Mouse (Mus musculus) forebrain, embryonic 15.5 days (tissue): Measurements from ENCODE around the gene Fam227b. TPM values are rescaled to one million over a fixed set of nuclear protein-coding genes. Genes with fewer than 3 reads are reported as not detected.

Source experiments
- ATAC-seq: fragments of 200-750 bp; cut with Nextera tagmentation; replicated peaks from 2 replicates; pipeline ENCODE4 v1.8.0; 2017; ENCODE audit warnings: mild to moderate bottlenecking, moderate TSS enrichment, moderate library complexity
- H3K27ac ChIP-seq: fragments of 300-500 bp; sonication (generic); replicated peaks from 2 replicates; pipeline ENCODE4 v1.5.1; 2015; ENCODE audit warnings: mild to moderate bottlenecking, inconsistent platforms
- H3K27me3 ChIP-seq: fragments of 300-500 bp; sonication (generic); 2 replicates; pipeline ENCODE4 v1.6.1; 2015; ENCODE audit warnings: inconsistent platforms
- H3K36me3 ChIP-seq: fragments of 300-500 bp; sonication (generic); 2 replicates; pipeline ENCODE4 v1.6.1; 2015; ENCODE audit warnings: mild to moderate bottlenecking, inconsistent platforms
- H3K4me1 ChIP-seq: fragments of 300-500 bp; sonication (generic); 2 replicates; pipeline ENCODE4 v1.6.1; 2015; ENCODE audit warnings: inconsistent platforms
- H3K4me2 ChIP-seq: fragments of 300-500 bp; sonication (generic); replicated peaks from 2 replicates; pipeline ENCODE4 v1.6.1; 2015; ENCODE audit warnings: mild to moderate bottlenecking, inconsistent platforms
- H3K4me3 ChIP-seq: fragments of 300-500 bp; sonication (generic); 2 replicates; pipeline ENCODE4 v1.5.1; 2015; ENCODE audit warnings: mild to moderate bottlenecking, inconsistent platforms
- H3K9ac ChIP-seq: fragments of 300-500 bp; sonication (generic); replicated peaks from 2 replicates; pipeline ENCODE4 v1.6.1; 2015; ENCODE audit warnings: mild to moderate bottlenecking, inconsistent platforms
- H3K9me3 ChIP-seq: fragments of 300-500 bp; sonication (generic); 2 replicates; pipeline ENCODE4 v1.6.1; 2016; ENCODE audit warnings: inconsistent platforms
- WGBS: fragments of 180-500 bp; shearing (Covaris S2); methylation state at CpG from one replicate; pipeline ENCODE4 v1.1.7; 2015; ENCODE audit warnings: mixed read lengths; 5-methylcytosine and 5-hydroxymethylcytosine counted together
- polyA plus RNA-seq: library from polyadenylated mRNA; unstranded; fragments of >200 nt; fragmentation: Nextera tagmentation; extraction: Ambion mirVana; gene quantifications from 2 replicates; pipeline ENCODE4 v1.2.1, GENCODE M21; 2015

Fam227b gene
- polyA plus RNA-seq, 1 experiment from 2014 or later: not detected

DNA sequence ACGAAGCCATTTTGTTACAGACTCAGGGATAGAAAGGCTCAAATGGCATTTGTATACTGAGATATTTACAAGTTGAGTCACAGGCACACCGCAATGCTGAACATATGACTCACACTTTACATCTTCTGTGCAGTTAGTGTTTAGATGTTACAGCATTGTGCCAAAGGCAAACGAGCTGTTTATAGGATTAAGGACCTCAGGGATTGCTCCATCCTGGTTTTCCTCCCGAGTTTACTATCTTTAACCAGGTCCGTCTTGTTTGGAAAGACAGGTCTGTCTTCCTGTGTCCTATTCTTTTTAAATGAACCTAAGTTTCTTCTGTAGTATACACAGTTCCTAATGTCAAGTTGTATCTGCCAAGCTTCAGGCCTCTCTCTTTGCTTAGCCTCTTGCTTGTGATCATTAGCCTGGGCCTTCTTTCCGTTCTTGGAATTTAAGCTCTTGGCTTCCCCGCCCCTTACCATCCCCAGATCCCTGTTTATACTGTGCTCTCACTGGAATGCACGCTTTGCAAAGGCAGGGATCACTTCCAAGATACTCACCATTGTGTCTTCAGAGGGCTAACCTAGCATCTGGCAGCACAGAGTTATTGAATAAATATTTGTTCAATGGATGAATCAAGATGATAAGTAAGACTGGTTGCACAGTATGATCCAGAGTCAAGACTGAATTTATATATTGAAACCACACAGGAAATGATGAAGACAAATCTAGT, 120.5 kb downstream of the Fam227b start:
- Histone ChIP-seq H3K4me2 (no peak overlapping the region), H3K36me3 (no peaks in the 10 kb centered on the region), H3K9me3 (no peaks in the 10 kb centered on the region), H3K27ac (no peak overlapping the region), H3K27me3 (no peaks in the 10 kb centered on the region), H3K4me1 (no peaks in the 10 kb centered on the region), H3K4me3 (no peak overlapping the region), H3K9ac (no peak overlapping the region)
- 58% methylated on average over 8 of the region's 8 CpGs for WGBS
- no peak for ATAC-seq

GRCm38 (mm10) chr2:126015763-126016473, 135.9 kb downstream of the Fam227b start:
- Histone ChIP-seq H3K36me3 (no peaks in the 10 kb centered on the region), H3K27ac (no peak overlapping the region), H3K4me1 (peaks cover 18% of the 10 kb centered on the region), H3K27me3 (no peaks in the 10 kb centered on the region), H3K4me3 (no peak overlapping the region), H3K9ac (no peak overlapping the region), H3K4me2 (no peak overlapping the region), H3K9me3 (no peaks in the 10 kb centered on the region)
- ATAC-seq: peak; percentile 84
- under 1% methylated on average over 3 of the region's 3 CpGs for WGBS

DNA sequence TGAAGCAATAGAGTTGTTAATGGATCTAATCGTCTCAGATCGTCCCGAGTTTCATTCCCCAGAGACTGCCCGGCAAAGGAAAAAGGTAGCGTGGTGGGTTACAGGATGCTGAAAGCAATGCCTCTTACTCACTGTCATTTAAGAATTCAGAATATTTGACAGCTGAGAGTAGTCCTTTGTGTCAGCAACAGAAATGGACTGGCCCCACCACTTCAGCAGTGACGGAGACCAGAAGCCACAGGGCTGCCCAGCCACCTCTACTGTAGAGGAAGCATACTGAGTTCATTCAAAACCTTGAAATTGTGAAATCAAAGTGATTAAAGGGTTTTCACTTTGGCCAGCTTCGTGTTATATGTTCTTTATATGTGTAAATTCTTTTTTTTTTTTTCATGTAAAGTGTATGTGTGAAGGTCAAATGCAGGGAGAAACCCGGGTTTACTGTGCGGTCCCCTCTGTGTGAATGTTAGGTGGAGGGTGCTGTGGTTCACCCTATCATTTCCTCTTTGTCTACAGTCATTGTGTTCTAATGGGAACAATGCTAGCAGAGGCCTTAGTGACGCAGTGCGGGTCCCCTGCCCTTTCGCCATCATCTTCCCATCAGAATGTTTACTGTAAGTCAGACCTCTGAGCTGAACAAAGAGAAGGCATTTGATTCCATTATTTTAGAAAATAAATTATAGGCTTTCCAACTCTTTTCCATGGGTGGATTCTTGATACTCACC, 136.7 kb downstream of the Fam227b start:
- Histone ChIP-seq H3K4me2 (no peak overlapping the region), H3K27ac (no peak overlapping the region), H3K27me3 (no peaks in the 10 kb centered on the region), H3K9ac (no peak overlapping the region), H3K9me3 (no peaks in the 10 kb centered on the region), H3K36me3 (no peaks in the 10 kb centered on the region), H3K4me1 (peaks cover 18% of the 10 kb centered on the region), H3K4me3 (no peak overlapping the region)
- 13% methylated on average over 12 of the region's 12 CpGs for WGBS
- ATAC-seq: peak; percentile 61; the same call in 1 of the 2 replicates

DNA sequence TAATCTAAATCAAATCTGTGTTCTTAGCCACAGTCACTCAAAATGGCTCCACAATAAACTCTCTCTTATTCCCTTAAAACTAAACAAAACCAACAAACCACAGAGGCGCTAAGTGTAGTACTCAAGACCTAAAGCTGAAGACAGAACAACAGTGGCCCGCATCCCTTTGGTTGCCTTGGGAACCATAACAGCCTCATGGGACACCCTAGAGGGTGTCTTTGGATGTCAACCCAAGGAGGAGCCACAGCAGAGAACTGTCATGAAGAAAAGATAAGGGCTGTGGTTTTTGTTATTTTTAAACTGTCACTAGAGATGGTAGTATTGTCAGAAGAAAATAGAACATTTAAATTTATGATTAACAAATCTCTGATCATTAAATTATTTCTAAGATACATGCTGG, 145.1 kb downstream of the Fam227b start:
- Histone ChIP-seq H3K4me1 (no peaks in the 10 kb centered on the region), H3K9ac (no peak overlapping the region), H3K9me3 (no peaks in the 10 kb centered on the region), H3K27ac (no peak overlapping the region), H3K4me2 (no peak overlapping the region), H3K36me3 (no peaks in the 10 kb centered on the region), H3K4me3 (no peak overlapping the region), H3K27me3 (no peaks in the 10 kb centered on the region)
- 72% methylated on average over 2 of the region's 2 CpGs for WGBS
- ATAC-seq: no peak

DNA sequence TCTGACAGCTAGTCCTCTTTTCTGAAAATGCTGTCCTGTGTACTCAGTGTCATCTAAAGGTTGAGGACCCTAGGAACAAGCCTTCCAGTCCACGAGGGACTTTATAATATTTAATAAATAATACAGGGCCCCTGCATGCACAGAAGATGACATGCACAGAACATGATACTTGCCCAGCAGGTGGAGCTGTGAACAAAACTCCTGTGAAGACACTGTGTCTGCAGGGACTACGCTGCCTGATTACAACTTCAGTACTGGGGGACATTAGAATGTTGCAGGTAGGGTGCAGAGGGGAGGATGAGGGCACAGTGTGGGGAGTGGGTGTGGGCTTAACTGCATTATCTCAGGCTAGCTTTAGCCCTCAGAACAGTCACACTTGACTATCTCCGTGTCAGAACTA, 145.7 kb downstream of the Fam227b start:
- 41% methylated on average over 3 of the region's 3 CpGs for WGBS

DNA sequence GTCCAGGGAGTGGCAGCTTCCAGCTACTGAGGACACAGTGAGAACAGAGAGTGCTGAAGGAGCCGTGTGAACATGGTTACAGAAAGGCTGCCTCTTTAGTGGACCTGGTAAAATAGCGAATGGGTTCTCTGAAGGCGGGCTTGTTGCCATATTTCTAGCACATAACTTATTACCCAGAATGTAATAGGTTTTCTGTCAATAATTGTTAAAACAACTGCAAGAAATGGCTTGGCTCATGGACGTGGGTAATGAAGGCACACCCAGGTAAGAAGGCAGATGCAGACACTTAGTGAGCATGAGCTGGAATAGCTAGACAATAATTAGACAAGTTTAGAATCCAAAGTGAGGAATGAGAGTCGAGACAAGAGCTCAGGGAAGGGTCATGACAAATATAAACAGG, 149.5 kb downstream of the Fam227b start:
- no peak overlapping the region for H3K9ac ChIP-seq
- no peak overlapping the region for H3K27ac ChIP-seq
- no peaks in the 10 kb centered on the region for H3K27me3 ChIP-seq
- no peaks in the 10 kb centered on the region for H3K4me1 ChIP-seq
- 80% methylated on average over 5 of the region's 5 CpGs for WGBS
- H3K9me3 ChIP-seq: no peaks in the 10 kb centered on the region
- no peak overlapping the region for H3K4me2 ChIP-seq
- no peak overlapping the region for H3K4me3 ChIP-seq
- no peaks in the 10 kb centered on the region for H3K36me3 ChIP-seq
- ATAC-seq: no peak

More for the DNA sequence above, 145.7 kb downstream of the Fam227b start:
- Histone ChIP-seq H3K9me3 (no peaks in the 10 kb centered on the region), H3K4me1 (no peaks in the 10 kb centered on the region), H3K9ac (no peak overlapping the region), H3K4me2 (no peak overlapping the region), H3K4me3 (no peak overlapping the region), H3K36me3 (no peaks in the 10 kb centered on the region), H3K27me3 (no peaks in the 10 kb centered on the region), H3K27ac (no peak overlapping the region)
- peak; percentile 78; the same call in 1 of the 2 replicates for ATAC-seq

DNA sequence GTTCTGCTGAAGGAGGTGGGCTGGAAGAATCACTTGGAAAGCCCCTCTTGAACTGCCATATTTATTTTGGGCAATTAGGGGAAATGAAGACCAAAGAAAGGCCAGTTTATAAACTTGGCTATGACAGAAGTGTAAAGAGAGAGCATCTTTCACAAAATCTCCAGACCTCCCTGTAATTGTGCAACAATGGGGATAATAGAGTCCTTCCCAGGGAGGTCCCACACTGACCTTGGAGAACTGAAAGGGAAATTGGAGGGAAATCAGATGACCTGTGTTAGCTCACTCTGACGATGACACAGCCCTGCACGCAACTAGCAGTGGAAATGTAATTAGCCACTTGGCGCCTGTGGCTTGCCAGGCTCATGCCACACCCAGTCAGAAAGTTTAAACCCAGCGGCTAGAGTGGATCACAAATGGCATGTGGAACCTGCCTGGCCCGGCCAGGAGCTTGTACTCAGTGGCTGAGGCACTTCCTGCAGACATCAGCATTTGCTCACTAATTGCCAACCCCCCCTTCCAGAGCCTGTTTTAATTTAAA, 175.9 kb downstream of the Fam227b start:
- 48% methylated on average over 5 of the region's 5 CpGs for WGBS
- no peaks in the 10 kb centered on the region for H3K4me1 ChIP-seq
- H3K9me3 ChIP-seq: no peaks in the 10 kb centered on the region
- H3K9ac ChIP-seq: no peak overlapping the region
- H3K27me3 ChIP-seq: no peaks in the 10 kb centered on the region
- no peak for ATAC-seq
- no peak overlapping the region for H3K4me2 ChIP-seq
- H3K27ac ChIP-seq: no peak overlapping the region
- no peaks in the 10 kb centered on the region for H3K36me3 ChIP-seq
- H3K4me3 ChIP-seq: no peak overlapping the region

DNA sequence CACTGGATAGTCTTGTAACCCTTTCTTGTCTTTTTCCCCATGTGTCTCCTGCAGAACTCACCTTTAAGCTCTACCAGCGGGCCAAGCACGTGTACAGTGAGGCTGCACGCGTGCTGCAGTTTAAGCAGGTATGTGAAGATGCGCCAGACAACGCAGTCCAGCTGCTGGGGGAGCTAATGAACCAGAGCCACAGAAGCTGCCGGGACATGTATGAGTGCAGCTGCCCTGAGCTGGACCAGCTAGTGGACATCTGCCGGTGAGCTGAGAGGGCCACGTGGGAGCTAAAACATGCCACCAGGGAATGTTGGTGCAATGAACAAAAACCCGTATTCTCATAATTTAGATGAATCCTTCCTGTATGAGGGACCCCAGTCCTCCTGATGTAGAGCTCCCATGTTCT, 176.6 kb downstream of the Fam227b start:
- H3K4me1 ChIP-seq: no peaks in the 10 kb centered on the region
- no peaks in the 10 kb centered on the region for H3K9me3 ChIP-seq
- H3K27ac ChIP-seq: no peak overlapping the region
- H3K4me2 ChIP-seq: no peak overlapping the region
- H3K36me3 ChIP-seq: no peaks in the 10 kb centered on the region
- no peak for ATAC-seq
- no peak overlapping the region for H3K4me3 ChIP-seq
- no peak overlapping the region for H3K9ac ChIP-seq
- WGBS: 97% methylated on average over 10 of the region's 10 CpGs
- H3K27me3 ChIP-seq: no peaks in the 10 kb centered on the region

GRCm38 (mm10) chr2:125973207-125973606, 178.6 kb downstream of the Fam227b start:
- Histone ChIP-seq H3K9me3 (no peaks in the 10 kb centered on the region), H3K4me3 (no peak overlapping the region), H3K4me2 (no peak overlapping the region), H3K27me3 (no peaks in the 10 kb centered on the region), H3K9ac (no peak overlapping the region), H3K4me1 (no peaks in the 10 kb centered on the region), H3K36me3 (no peaks in the 10 kb centered on the region), H3K27ac (no peak overlapping the region)
- WGBS: 80% methylated on average over 6 of the region's 6 CpGs
- no peak for ATAC-seq

DNA sequence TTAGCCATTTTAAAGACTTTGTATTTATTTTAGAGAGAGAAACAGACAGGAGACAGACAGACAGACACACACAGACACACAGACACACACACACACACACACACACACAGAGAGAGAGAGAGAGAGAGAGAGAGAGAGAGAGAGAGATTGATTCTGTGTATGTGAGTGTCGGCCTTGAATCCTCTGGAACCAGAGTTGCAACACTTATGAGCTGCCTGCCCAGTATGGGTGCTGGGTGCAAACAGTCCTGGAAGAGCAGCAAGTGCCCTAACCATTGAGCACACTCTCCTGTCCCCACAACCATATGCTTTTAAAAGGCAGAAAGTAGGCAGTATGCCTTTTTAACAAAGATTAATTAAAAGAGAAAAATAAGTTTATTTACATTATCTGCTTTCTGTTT, 183.0 kb downstream of the Fam227b start:
- 89% methylated on average over 1 of the region's 1 CpGs for whole genome bisulfite sequencing
- Histone ChIP-seq H3K27ac (no peak overlapping the region), H3K4me2 (no peak overlapping the region), H3K27me3 (no peaks in the 10 kb centered on the region), H3K9me3 (no peaks in the 10 kb centered on the region), H3K4me1 (no peaks in the 10 kb centered on the region), H3K9ac (no peak overlapping the region), H3K4me3 (no peak overlapping the region), H3K36me3 (no peaks in the 10 kb centered on the region)
- no peak for ATAC-seq

GRCm38 (mm10) chr2:125948195-125948594, 203.6 kb downstream of the Fam227b start:
- Histone ChIP-seq H3K9me3 (no peaks in the 10 kb centered on the region), H3K4me2 (no peak overlapping the region), H3K4me1 (no peaks in the 10 kb centered on the region), H3K27ac (no peak overlapping the region), H3K9ac (no peak overlapping the region), H3K27me3 (no peaks in the 10 kb centered on the region), H3K4me3 (no peak overlapping the region), H3K36me3 (peaks cover 3% of the 10 kb centered on the region; the same call in 1 of the 2 replicates)
- 93% methylated on average over 2 of the region's 2 CpGs for WGBS
- ATAC-seq: no peak

DNA sequence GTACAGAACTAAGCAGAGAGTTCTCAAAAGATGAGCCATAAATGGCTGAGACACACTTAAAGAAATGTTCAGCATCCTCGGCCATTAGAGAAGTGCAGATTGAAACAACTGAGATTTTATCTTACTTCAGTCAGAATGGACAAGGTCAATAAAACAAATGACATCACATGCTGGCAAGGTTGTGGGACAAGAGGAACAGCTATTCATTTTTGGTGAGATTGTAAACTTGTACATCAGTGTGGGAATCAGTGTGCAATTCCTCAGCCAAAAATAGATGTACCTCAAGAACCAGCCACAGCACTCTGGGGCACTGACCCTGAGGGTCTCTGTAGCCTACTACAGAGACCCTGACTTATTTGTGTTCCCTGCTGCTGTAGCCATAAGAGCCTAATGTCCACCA, 208.5 kb downstream of the Fam227b start:
- H3K4me3 ChIP-seq: no peak overlapping the region
- H3K9ac ChIP-seq: no peak overlapping the region
- 0 out of 2 replicates have a peak, but pooled peaks cover 3% of the 10 kb centered on the region for H3K36me3 ChIP-seq
- no peaks in the 10 kb centered on the region for H3K9me3 ChIP-seq
- no peaks in the 10 kb centered on the region for H3K4me1 ChIP-seq
- H3K4me2 ChIP-seq: no peak overlapping the region
- H3K27me3 ChIP-seq: no peaks in the 10 kb centered on the region
- H3K27ac ChIP-seq: no peak overlapping the region
- 84% methylated on average over 1 of the region's 1 CpGs for WGBS
- ATAC-seq: no peak
